Mouse (Mus musculus): ENCODE measurements around the gene Sirt1.

The Sirt1 gene

GRCm38 (mm10) chr10:63337951-63338836 is 43.3 kb downstream of the Sirt1 start:
- in situ Hi-C loops (cut with MboI; ENCODE audit: low sequenced_read_pairs): no loop called here

- in situ Hi-C loops (cut with MboI; ENCODE audit: low sequenced_read_pairs): no loop called here
Observed at GRCm38 (mm10) chr10:63337326-63337725, 44.2 kb downstream of the Sirt1 start.

- in situ Hi-C loops (cut with MboI; ENCODE audit: low sequenced_read_pairs): no loop called here
Observed at GRCm38 (mm10) chr10:63336901-63337300, 44.6 kb downstream of the Sirt1 start.

- in situ Hi-C loops (cut with MboI; ENCODE audit: low sequenced_read_pairs): no loop called here
Observed at GRCm38 (mm10) chr10:63327091-63327490, 54.4 kb downstream of the Sirt1 start.

GRCm38 (mm10) chr10:63313726-63314125 is 67.8 kb downstream of the Sirt1 start:
- in situ Hi-C loops (cut with MboI; ENCODE audit: low sequenced_read_pairs): loop anchor here (10.0 kb wide), 1 partner anchor 61 kb away; no protein-coding TSS in a partner anchor

GRCm38 (mm10) chr10:63308582-63309366 is 72.7 kb downstream of the Sirt1 start:
- in situ Hi-C loops (cut with MboI; ENCODE audit: low sequenced_read_pairs): no loop called here

GRCm38 (mm10) chr10:63302356-63302755 is 79.1 kb downstream of the Sirt1 start:
- in situ Hi-C loops (cut with MboI; ENCODE audit: low sequenced_read_pairs): no loop called here

GRCm38 (mm10) chr10:63282846-63283245 is 98.7 kb downstream of the Sirt1 start:
- in situ Hi-C loops (cut with MboI; ENCODE audit: low sequenced_read_pairs): no loop called here

GRCm38 (mm10) chr10:63282417-63282816 is 99.1 kb downstream of the Sirt1 start:
- in situ Hi-C loops (cut with MboI; ENCODE audit: low sequenced_read_pairs): no loop called here

GRCm38 (mm10) chr10:63279851-63280250 is 101.7 kb downstream of the Sirt1 start:
- in situ Hi-C loops (cut with MboI; ENCODE audit: low sequenced_read_pairs): no loop called here

GRCm38 (mm10) chr10:63277010-63277409 is 104.5 kb downstream of the Sirt1 start:
- in situ Hi-C loops (cut with MboI; ENCODE audit: low sequenced_read_pairs): no loop called here

- in situ Hi-C loops (cut with MboI; ENCODE audit: low sequenced_read_pairs): no loop called here
Observed at GRCm38 (mm10) chr10:63272868-63273267, 108.6 kb downstream of the Sirt1 start.

- in situ Hi-C loops (cut with MboI; ENCODE audit: low sequenced_read_pairs): no loop called here
Observed at GRCm38 (mm10) chr10:63272401-63272800, 109.1 kb downstream of the Sirt1 start.

Data from CH12F3 (cell line).